Mouse (Mus musculus): Measurements from ENCODE around the gene Ptk6. TPM values are rescaled to one million over a fixed set of nuclear protein-coding genes. Genes with fewer than 3 reads are reported as not detected.

The Ptk6 gene
- total and polyA plus RNA-seq, 2 experiments from 2014 or later = not detected

DNA sequence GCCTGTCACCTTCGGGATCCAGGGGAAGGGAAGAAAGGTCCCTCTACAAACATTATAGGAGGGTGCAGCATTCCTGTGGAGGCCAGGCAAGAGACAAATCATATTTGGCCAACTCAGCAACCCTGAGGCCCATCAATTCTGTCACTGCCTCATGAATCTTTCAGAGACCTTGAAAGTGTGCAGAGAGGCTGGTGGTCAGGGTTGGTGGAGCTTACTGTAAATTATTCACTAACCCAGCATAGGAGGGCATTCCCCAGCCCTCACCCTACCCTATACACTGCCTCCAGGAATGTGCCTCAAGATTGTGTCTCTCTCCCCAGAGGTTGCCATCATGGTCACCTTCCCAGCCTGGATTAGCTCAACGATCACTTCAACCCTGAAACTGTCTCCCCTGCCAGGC lies 57.9 kb downstream of the Ptk6 start:
- peaks cover 3% of the 10 kb centered on the region; the same call in 1 of the 2 replicates for H3K4me1 ChIP-seq (ENCODE audit: insufficient read depth, low read length)
- no peak overlapping the region for H3K4me2 ChIP-seq (ENCODE audit: low read depth, low read length, poor library complexity, severe bottlenecking)
- H3K9me3 ChIP-seq (ENCODE audit: low read length) = no peaks in the 10 kb centered on the region
- 82% methylated on average over 2 of the region's 2 CpGs for WGBS
- ATAC-seq (ENCODE audit: low FRiP score) = no peak
- H3K27ac ChIP-seq (ENCODE audit: low read depth, low read length) = no peak overlapping the region
- TF ChIP-seq CTCF (IDR thresholded peaks at IDR 0.05) = no peak
- no peaks in the 10 kb centered on the region; the same call in 1 of the 2 replicates for H3K27me3 ChIP-seq (ENCODE audit: insufficient read depth, low read length)
- no peak overlapping the region for H3K9ac ChIP-seq (replicated peaks; ENCODE audit: low read length, poor library complexity, severe bottlenecking)
- no peak overlapping the region for H3K4me3 ChIP-seq (ENCODE audit: low read depth, low read length)
- H3K36me3 ChIP-seq (ENCODE audit: insufficient read depth, low read length) = peaks cover 6% of the 10 kb centered on the region
- DNase-seq (ENCODE audit: low spot score) = no peak

Other genes with a start within 250 kb of the Ptk6 start
- gene Nkain4, start 248.1 kb downstream of the Ptk6 start, total RNA-seq (2014; rRNA removed) = 40.4 and 59.5 TPM in 2 replicates
- 95.5 and 111 TPM in 2 replicates for gene Nkain4, start 248.1 kb downstream of the Ptk6 start, polyA plus RNA-seq (2015; fragmentation: Nextera tagmentation; extraction: Ambion mirVana)
- 94.1 and 123 TPM in 2 replicates for gene Arfgap1, start 235.6 kb downstream of the Ptk6 start, total RNA-seq (2014; rRNA removed)
- gene Arfgap1, start 235.6 kb downstream of the Ptk6 start, polyA plus RNA-seq (2015; fragmentation: Nextera tagmentation; extraction: Ambion mirVana) = 124 and 132 TPM in 2 replicates
- 0.44 and 0.52 TPM in 2 replicates for gene Col20a1, start 216.3 kb downstream of the Ptk6 start, total RNA-seq (2014; rRNA removed)
- gene Col20a1, start 216.3 kb downstream of the Ptk6 start, polyA plus RNA-seq (2015; fragmentation: Nextera tagmentation; extraction: Ambion mirVana) = 0.13 and 0.14 TPM in 2 replicates
- gene Chrna4, start 159.2 kb downstream of the Ptk6 start, total RNA-seq (2014; rRNA removed) = 53.9 and 58.7 TPM in 2 replicates
- 43.6 and 47.8 TPM in 2 replicates for gene Chrna4, start 159.2 kb downstream of the Ptk6 start, polyA plus RNA-seq (2015; fragmentation: Nextera tagmentation; extraction: Ambion mirVana)
- 134 and 162 TPM in 2 replicates for gene Kcnq2, start 67.5 kb downstream of the Ptk6 start, total RNA-seq (2014; rRNA removed)
- gene Kcnq2, start 67.5 kb downstream of the Ptk6 start, polyA plus RNA-seq (2015; fragmentation: Nextera tagmentation; extraction: Ambion mirVana) = 33.8 and 40.6 TPM in 2 replicates
- gene Eef1a2, start 45.8 kb downstream of the Ptk6 start, total RNA-seq (2014; rRNA removed) = 321 and 367 TPM in 2 replicates
- gene Eef1a2, start 45.8 kb downstream of the Ptk6 start, polyA plus RNA-seq (2015; fragmentation: Nextera tagmentation; extraction: Ambion mirVana) = 23.1 and 23.3 TPM in 2 replicates
- gene Ppdpf, start 15.5 kb downstream of the Ptk6 start, total RNA-seq (2014; rRNA removed) = 268 and 323 TPM in 2 replicates
- 365 and 367 TPM in 2 replicates for gene Ppdpf, start 15.5 kb downstream of the Ptk6 start, polyA plus RNA-seq (2015; fragmentation: Nextera tagmentation; extraction: Ambion mirVana)
- gene Srms, start 10.4 kb upstream of the Ptk6 start, total RNA-seq (2014; rRNA removed) = 0.11 TPM in 1 of 2 replicates, not detected in the other
- gene Srms, start 10.4 kb upstream of the Ptk6 start, polyA plus RNA-seq (2015; fragmentation: Nextera tagmentation; extraction: Ambion mirVana) = 0.10 and 0.21 TPM in 2 replicates
- 0.55 TPM in 1 of 2 replicates, not detected in the other for gene Fndc11, start 17.2 kb upstream of the Ptk6 start, total RNA-seq (2014; rRNA removed)
- gene Fndc11, start 17.2 kb upstream of the Ptk6 start, polyA plus RNA-seq (2015; fragmentation: Nextera tagmentation; extraction: Ambion mirVana) = 0.26 and 0.48 TPM in 2 replicates
- gene Helz2, start 39.2 kb upstream of the Ptk6 start, total RNA-seq (2014; rRNA removed) = 2.9 and 3.7 TPM in 2 replicates
- gene Helz2, start 39.2 kb upstream of the Ptk6 start, polyA plus RNA-seq (2015; fragmentation: Nextera tagmentation; extraction: Ambion mirVana) = 0.15 and 0.16 TPM in 2 replicates
- gene Gmeb2, start 85.2 kb upstream of the Ptk6 start, total RNA-seq (2014; rRNA removed) = 16.0 and 17.4 TPM in 2 replicates
- 8.6 and 9.2 TPM in 2 replicates for gene Gmeb2, start 85.2 kb upstream of the Ptk6 start, polyA plus RNA-seq (2015; fragmentation: Nextera tagmentation; extraction: Ambion mirVana)
- gene Stmn3, start 111.7 kb upstream of the Ptk6 start, total RNA-seq (2014; rRNA removed) = 1,320 and 1,471 TPM in 2 replicates
- gene Stmn3, start 111.7 kb upstream of the Ptk6 start, polyA plus RNA-seq (2015; fragmentation: Nextera tagmentation; extraction: Ambion mirVana) = 1,883 and 2,098 TPM in 2 replicates
- gene Rtel1, start 117.0 kb upstream of the Ptk6 start, total RNA-seq (2014; rRNA removed) = 46.6 and 59.4 TPM in 2 replicates
- gene Rtel1, start 117.0 kb upstream of the Ptk6 start, polyA plus RNA-seq (2015; fragmentation: Nextera tagmentation; extraction: Ambion mirVana) = 26.5 and 27.4 TPM in 2 replicates
- 79.2 and 102 TPM in 2 replicates for gene Zgpat, start 162.1 kb upstream of the Ptk6 start, total RNA-seq (2014; rRNA removed)
- 44.3 and 48.8 TPM in 2 replicates for gene Zgpat, start 162.1 kb upstream of the Ptk6 start, polyA plus RNA-seq (2015; fragmentation: Nextera tagmentation; extraction: Ambion mirVana)
- 25.4 and 27.2 TPM in 2 replicates for gene Arfrp1, start 162.6 kb upstream of the Ptk6 start, total RNA-seq (2014; rRNA removed)
- gene Arfrp1, start 162.6 kb upstream of the Ptk6 start, polyA plus RNA-seq (2015; fragmentation: Nextera tagmentation; extraction: Ambion mirVana) = 72.1 and 77.1 TPM in 2 replicates
- gene Lime1, start 177.3 kb upstream of the Ptk6 start, total RNA-seq (2014; rRNA removed) = 36.4 and 44.8 TPM in 2 replicates
- gene Lime1, start 177.3 kb upstream of the Ptk6 start, polyA plus RNA-seq (2015; fragmentation: Nextera tagmentation; extraction: Ambion mirVana) = 30.3 and 32.4 TPM in 2 replicates